Mouse (Mus musculus) stomach, postnatal 0 days (tissue): ENCODE data around the gene Ino80b. TPM values are rescaled to one million over a fixed set of nuclear protein-coding genes. Genes with fewer than 3 reads are reported as not detected.
A peak's percentile ranks its signal among the peaks of the same experiment; 100 is the strongest.

Experiments
- ATAC-seq: fragments of 200-750 bp; cut with Nextera tagmentation; 2 replicates; pipeline ENCODE4 v1.8.0; 2017; ENCODE audit not compliant: low FRiP score, low TSS enrichment
- DNase-seq: peaks from one replicate; pipeline ENCODE4 v3.0.0-alpha.2; 2016; ENCODE audit warnings: low spot score
- H3K27ac ChIP-seq: fragments of 300-500 bp; sonication (generic); replicated peaks from 2 replicates; pipeline ENCODE4 v1.5.1; 2014; ENCODE audit warnings: mild to moderate bottlenecking, control low read depth
- H3K27me3 ChIP-seq: fragments of 300-500 bp; sonication (generic); 2 replicates; pipeline ENCODE4 v1.6.1; 2014; ENCODE audit warnings: low read length; ENCODE audit not compliant: control insufficient read depth, insufficient read depth
- H3K36me3 ChIP-seq: fragments of 300-500 bp; sonication (generic); 2 replicates; pipeline ENCODE4 v1.6.1; 2014; ENCODE audit warnings: low read length, mixed read lengths; ENCODE audit not compliant: control insufficient read depth, insufficient read depth
- H3K4me1 ChIP-seq: fragments of 300-500 bp; sonication (generic); replicated peaks from 2 replicates; pipeline ENCODE4 v1.6.1; 2014; ENCODE audit warnings: antibody characterized with exemption; ENCODE audit not compliant: control insufficient read depth, insufficient read depth
- H3K4me2 ChIP-seq: fragments of 300-500 bp; sonication (generic); replicated peaks from 2 replicates; pipeline ENCODE4 v1.6.1; 2014; ENCODE audit warnings: low read depth, mild to moderate bottlenecking, control low read depth, moderate library complexity
- H3K4me3 ChIP-seq: fragments of 300-500 bp; sonication (generic); 2 replicates; pipeline ENCODE4 v1.5.1; 2014; ENCODE audit warnings: low read depth, low read length, control low read depth
- H3K9ac ChIP-seq: fragments of 300-500 bp; sonication (generic); 2 replicates; pipeline ENCODE4 v1.6.1; 2014; ENCODE audit warnings: mild to moderate bottlenecking, low read length, control low read depth, mixed read lengths
- H3K9me3 ChIP-seq: fragments of 300-500 bp; sonication (generic); 2 replicates; pipeline ENCODE4 v1.6.1; 2016; ENCODE audit warnings: low read length; ENCODE audit not compliant: control insufficient read depth
- CTCF ChIP-seq: IDR thresholded peaks from 2 replicates; pipeline ENCODE4 v1.5.1; 2016; ENCODE audit warnings: antibody characterized with exemption, low read depth, mild to moderate bottlenecking, moderate library complexity
- EP300 ChIP-seq: optimal IDR thresholded peaks from 2 replicates; pipeline ENCODE3; 2016; ENCODE audit warnings: antibody characterized with exemption
- WGBS: fragments of 180-500 bp; shearing (Covaris S2); extraction: QIAGEN DNeasy Blood & Tissue Kit; methylation state at CpG from one replicate; pipeline ENCODE4 v1.1.7; 2014; 5-methylcytosine and 5-hydroxymethylcytosine counted together
- polyA plus RNA-seq: library from polyadenylated mRNA; unstranded; fragments of >200 nt; fragmentation: Nextera tagmentation; extraction: Ambion mirVana; gene quantifications from 2 replicates; pipeline ENCODE4 v1.2.1, GENCODE M21; 2015

The Ino80b gene
- polyA plus RNA-seq, 1 experiment from 2014 or later, result 7.7 TPM

DNA sequence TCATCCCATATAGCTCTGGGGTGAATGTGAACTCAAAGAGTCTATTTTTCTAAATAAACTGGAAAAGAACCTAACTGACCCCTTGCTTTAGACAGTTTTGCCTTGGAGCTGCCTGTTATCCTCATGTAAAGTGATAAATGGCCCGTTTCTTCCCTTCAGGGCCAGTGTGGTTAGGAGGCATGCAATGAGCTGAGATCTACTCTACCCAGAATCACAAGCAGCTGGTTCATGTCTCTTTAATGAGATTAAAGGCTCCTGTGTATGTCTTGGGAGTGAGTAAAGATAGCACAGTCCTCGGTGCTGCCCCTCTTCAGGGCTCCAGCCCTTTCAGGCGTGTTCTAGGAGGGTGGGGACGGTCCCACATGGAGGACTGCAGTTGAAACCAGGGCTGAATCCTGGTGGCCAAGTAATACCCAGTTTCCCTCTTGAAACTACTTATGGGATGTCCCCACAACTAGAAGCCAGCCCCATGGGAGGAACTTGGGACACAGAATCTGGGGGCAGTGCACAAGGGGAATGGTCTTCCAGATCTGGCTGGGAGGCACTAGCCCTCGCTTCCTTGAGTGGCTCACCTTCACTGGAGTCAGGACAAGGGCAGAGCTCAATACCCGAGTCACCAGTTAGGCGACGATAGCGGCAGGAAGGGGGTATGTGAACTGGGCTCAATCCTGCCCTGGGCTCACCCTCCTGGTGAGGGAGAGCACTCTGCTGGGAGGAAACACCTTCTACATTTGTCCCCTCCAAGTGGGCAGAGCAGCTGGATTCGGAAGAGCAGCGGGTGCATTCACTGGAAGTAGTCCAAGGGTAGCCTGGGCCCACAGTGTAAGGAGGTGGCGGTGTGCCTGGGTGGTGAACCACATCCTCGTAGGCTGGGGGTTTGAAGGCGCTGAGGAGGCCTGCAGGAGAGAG, 6.2 kb downstream of the Ino80b start:
- H3K27ac ChIP-seq, result no peak overlapping the region
- H3K4me3 ChIP-seq, result no peak overlapping the region
- no peaks in the 10 kb centered on the region; the same call in none of the 2 replicates for H3K4me1 ChIP-seq
- ATAC-seq (no peak), DNase-seq (no peak)
- no peak for TF ChIP-seq EP300
- no peak for TF ChIP-seq CTCF
- WGBS, result 76% methylated on average over 14 of the region's 14 CpGs
- no peak overlapping the region for H3K9ac ChIP-seq
- no peaks in the 10 kb centered on the region for H3K9me3 ChIP-seq
- no peak overlapping the region for H3K4me2 ChIP-seq
- H3K27me3 ChIP-seq, result no peaks in the 10 kb centered on the region
- peaks cover 5% of the 10 kb centered on the region for H3K36me3 ChIP-seq

DNA sequence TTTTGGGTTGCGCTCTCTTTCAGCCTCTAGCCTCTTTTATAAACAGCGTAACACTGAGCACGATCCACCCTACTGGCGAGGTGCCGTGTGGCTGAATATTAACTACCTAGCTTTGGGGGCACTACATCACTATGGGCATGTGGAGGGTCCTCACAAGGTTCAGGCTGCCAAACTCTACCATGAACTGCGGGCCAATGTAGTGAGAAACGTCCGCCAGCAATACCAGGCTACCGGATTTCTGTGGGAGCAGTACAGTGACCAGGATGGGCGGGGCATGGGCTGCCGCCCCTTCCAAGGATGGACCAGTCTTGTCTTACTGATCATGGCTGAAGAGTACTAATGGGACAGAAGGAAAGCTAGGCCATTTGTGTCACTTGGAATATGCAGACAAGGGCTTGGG, 6.9 kb downstream of the Ino80b start:
- Histone ChIP-seq H3K4me2 (no peak overlapping the region), H3K4me1 (no peaks in the 10 kb centered on the region; the same call in 1 of the 2 replicates), H3K27me3 (no peaks in the 10 kb centered on the region), H3K36me3 (peaks cover 5% of the 10 kb centered on the region), H3K9me3 (no peaks in the 10 kb centered on the region), H3K9ac (no peak overlapping the region), H3K27ac (no peak overlapping the region), H3K4me3 (no peak overlapping the region)
- no peak for ATAC-seq
- WGBS, result 72% methylated on average over 11 of the region's 11 CpGs
- no peak for TF ChIP-seq CTCF
- TF ChIP-seq EP300, result no peak
- DNase-seq, result no peak

DNA sequence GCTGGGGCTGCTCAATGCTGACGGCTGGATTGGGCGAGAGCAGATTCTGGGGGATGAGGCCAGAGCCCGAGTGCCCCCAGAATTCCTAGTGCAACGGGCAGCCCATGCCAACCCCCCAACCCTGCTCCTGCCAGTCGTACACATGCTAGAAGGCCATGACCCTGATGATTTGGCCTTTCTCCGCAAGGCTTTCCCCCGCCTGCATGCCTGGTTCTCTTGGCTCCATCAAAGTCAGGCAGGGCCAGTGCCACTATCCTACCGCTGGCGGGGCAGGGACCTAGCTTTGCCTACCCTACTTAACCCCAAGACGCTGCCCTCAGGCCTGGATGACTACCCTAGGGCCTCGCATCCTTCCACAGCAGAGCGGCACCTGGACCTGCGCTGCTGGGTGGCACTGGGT, 7.6 kb downstream of the Ino80b start:
- TF ChIP-seq CTCF (no peak), EP300 (no peak)
- no peak overlapping the region for H3K9ac ChIP-seq
- H3K4me3 ChIP-seq, result no peak overlapping the region
- ATAC-seq (no peak), DNase-seq (no peak)
- H3K4me2 ChIP-seq, result no peak overlapping the region
- no peaks in the 10 kb centered on the region; the same call in 1 of the 2 replicates for H3K4me1 ChIP-seq
- no peaks in the 10 kb centered on the region for H3K27me3 ChIP-seq
- 90% methylated on average over 13 of the region's 13 CpGs for WGBS
- peaks cover 5% of the 10 kb centered on the region for H3K36me3 ChIP-seq
- no peaks in the 10 kb centered on the region for H3K9me3 ChIP-seq
- H3K27ac ChIP-seq, result no peak overlapping the region

DNA sequence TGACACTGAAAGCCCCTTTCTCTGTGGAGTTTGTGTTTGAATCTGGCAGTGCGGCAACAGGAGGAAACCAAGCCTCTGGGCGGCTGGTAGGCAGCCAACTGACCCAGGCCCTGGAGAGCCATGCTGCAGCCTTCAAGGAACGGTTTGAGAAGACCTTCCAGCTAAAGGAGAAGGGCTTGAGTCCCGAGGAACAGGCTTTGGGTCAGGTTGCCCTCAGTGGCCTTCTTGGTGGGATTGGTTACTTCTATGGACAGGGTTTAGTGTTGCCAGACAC, 8.1 kb downstream of the Ino80b start:
- WGBS, result 85% methylated on average over 4 of the region's 4 CpGs
- no peak for DNase-seq
- H3K4me1 ChIP-seq, result no peaks in the 10 kb centered on the region
- no peak overlapping the region for H3K4me3 ChIP-seq
- H3K4me2 ChIP-seq, result no peak overlapping the region
- H3K36me3 ChIP-seq, result peaks cover 5% of the 10 kb centered on the region
- no peak for ATAC-seq
- H3K9me3 ChIP-seq, result no peaks in the 10 kb centered on the region
- TF ChIP-seq CTCF (no peak), EP300 (no peak)
- H3K9ac ChIP-seq, result no peak overlapping the region
- H3K27ac ChIP-seq, result no peak overlapping the region
- no peaks in the 10 kb centered on the region for H3K27me3 ChIP-seq

DNA sequence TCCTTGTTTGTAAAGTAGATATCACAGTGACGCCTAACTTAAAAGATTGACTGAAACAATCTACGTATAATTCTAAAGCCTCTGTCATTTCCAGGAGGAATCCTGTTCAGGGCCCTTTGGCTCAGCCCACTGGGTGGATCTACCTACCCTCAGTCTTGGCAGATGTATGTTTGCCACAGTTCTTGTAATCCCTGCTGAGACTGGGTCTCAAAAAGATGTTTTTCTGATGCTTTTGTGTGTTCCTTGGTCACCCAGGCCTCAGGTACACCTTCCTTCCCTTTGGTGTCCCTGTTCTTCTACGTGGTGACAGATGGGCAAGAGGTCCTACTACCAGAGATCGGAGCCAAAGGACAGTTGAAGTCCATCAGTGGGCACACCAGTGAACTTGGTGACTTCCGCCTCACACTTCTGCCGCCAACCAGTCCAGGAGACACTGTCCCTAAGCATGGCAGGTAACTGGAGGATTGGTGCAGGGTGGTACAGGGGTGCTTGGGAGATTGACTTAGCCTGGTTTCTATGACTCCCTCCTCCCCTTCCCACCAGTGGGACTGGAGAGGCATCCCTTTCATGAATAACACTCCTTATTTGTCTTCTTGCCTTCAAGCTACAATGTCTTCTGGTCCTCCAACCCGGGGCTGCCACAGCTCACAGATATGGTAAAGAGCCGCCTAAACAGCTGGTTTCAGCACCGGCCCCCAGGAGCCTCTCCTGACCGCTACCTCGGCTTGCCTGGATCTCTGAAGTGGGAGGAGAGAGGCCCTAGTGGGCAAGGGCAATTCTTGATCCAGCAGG, 8.7 kb downstream of the Ino80b start:
- Histone ChIP-seq H3K36me3 (peaks cover 5% of the 10 kb centered on the region), H3K4me2 (peak overlapping the region; percentile 97), H3K27ac (peak overlapping the region; percentile 92; the same call in 1 of the 2 replicates), H3K27me3 (no peaks in the 10 kb centered on the region), H3K4me3 (peak overlapping the region; percentile 66), H3K9me3 (no peaks in the 10 kb centered on the region), H3K9ac (peak overlapping the region; percentile 84), H3K4me1 (no peaks in the 10 kb centered on the region)
- TF ChIP-seq CTCF, result no peak
- no peak for TF ChIP-seq EP300
- 65% methylated on average over 11 of the region's 11 CpGs for WGBS
- no peak for DNase-seq
- no peak for ATAC-seq
